Mouse (Mus musculus) mouse trophoblast stem cell (cell line): ENCODE data around the gene Nmur1.

ENCODE experiments used
- in situ Hi-C, 2 experiments: fragments of 300-500 bp; cut with MseI, MboI; formaldehyde crosslinking; loops; 2 replicates in 1 of 2; 3 replicates in 1 of 2; pipeline ENCODE4 v1.15.1; 2025

Nmur1 gene

GRCm38 (mm10) chr1:86440887-86441723 lies 15.1 kb upstream of the Nmur1 start:
- in situ Hi-C loops: no loop called here

GRCm38 (mm10) chr1:86440171-86440886 lies 14.3 kb upstream of the Nmur1 start:
- in situ Hi-C loops: no loop called here

- in situ Hi-C loops: no loop called here
Measured at GRCm38 (mm10) chr1:86439487-86440170, 13.6 kb upstream of the Nmur1 start.

GRCm38 (mm10) chr1:86438501-86438900 lies 12.5 kb upstream of the Nmur1 start:
- in situ Hi-C loops: no loop called here

GRCm38 (mm10) chr1:86438014-86438319 lies 11.9 kb upstream of the Nmur1 start:
- in situ Hi-C loops: no loop called here

- in situ Hi-C loops: no loop called here
Measured at GRCm38 (mm10) chr1:86437219-86438013, 11.4 kb upstream of the Nmur1 start.

GRCm38 (mm10) chr1:86435302-86435821 lies 9.3 kb upstream of the Nmur1 start:
- in situ Hi-C loops: no loop called here

GRCm38 (mm10) chr1:86434439-86435201 lies 8.6 kb upstream of the Nmur1 start:
- in situ Hi-C loops: no loop called here

GRCm38 (mm10) chr1:86434001-86434400 lies 8.0 kb upstream of the Nmur1 start:
- in situ Hi-C loops: no loop called here

- in situ Hi-C loops: no loop called here
Measured at GRCm38 (mm10) chr1:86433359-86433758, 7.3 kb upstream of the Nmur1 start.

- in situ Hi-C loops: no loop called here
Measured at GRCm38 (mm10) chr1:86432778-86433177, 6.8 kb upstream of the Nmur1 start.

- in situ Hi-C loops: no loop called here
Measured at GRCm38 (mm10) chr1:86430056-86430455, 4.0 kb upstream of the Nmur1 start.

- in situ Hi-C loops: no loop called here
Measured at GRCm38 (mm10) chr1:86424835-86425547, 1.0 kb downstream of the Nmur1 start.

- in situ Hi-C loops: no loop called here
Measured at GRCm38 (mm10) chr1:86424336-86424735, 1.7 kb downstream of the Nmur1 start.

- in situ Hi-C loops: no loop called here
Measured at GRCm38 (mm10) chr1:86423879-86424278, 2.1 kb downstream of the Nmur1 start.

- in situ Hi-C loops: no loop called here
Measured at GRCm38 (mm10) chr1:86421007-86421406, 5.0 kb downstream of the Nmur1 start.

- in situ Hi-C loops: no loop called here
Measured at GRCm38 (mm10) chr1:86416321-86416720, 9.7 kb downstream of the Nmur1 start.

- in situ Hi-C loops: no loop called here
Measured at GRCm38 (mm10) chr1:86415612-86416184, 10.3 kb downstream of the Nmur1 start.

- in situ Hi-C loops: no loop called here
Measured at GRCm38 (mm10) chr1:86415144-86415543, 10.9 kb downstream of the Nmur1 start.

- in situ Hi-C loops: no loop called here
Measured at GRCm38 (mm10) chr1:86414715-86415114, 11.3 kb downstream of the Nmur1 start.
